Mouse (Mus musculus): ENCODE measurements around the gene Styxl1.

Gene Styxl1

GRCm38 (mm10) chr5:135697711-135698111 is 80.5 kb downstream of the Styxl1 start:
- no peak for DNase-seq (ENCODE audit: low spot score)

Measured in lung, postnatal 25 days (tissue).